Mouse (Mus musculus) spleen, adult 2 months (tissue): ENCODE measurements around the gene Gpsm3.

Experiments
- CTCF ChIP-seq: fragments of 200-500 bp; IDR thresholded peaks from 2 replicates; pipeline ENCODE4 v1.5.1; 2011; ENCODE audit warnings: mild to moderate bottlenecking, inconsistent platforms; ENCODE audit not compliant: insufficient read depth, insufficient read length, insufficient replicate concordance; ENCODE audit errors: extremely low read depth
- POLR2A ChIP-seq: fragments of 200-500 bp; IDR thresholded peaks from 2 replicates; pipeline ENCODE4 v1.6.1; 2011; ENCODE audit warnings: low read depth, low read length, inconsistent platforms

GRCm38 (mm10) chr17:34585121-34585520 lies 4.5 kb upstream of the Gpsm3 start:
- TF ChIP-seq POLR2A (no peak), CTCF (no peak)
